Mouse (Mus musculus): ENCODE results near the gene Kcnj13.

DNA sequence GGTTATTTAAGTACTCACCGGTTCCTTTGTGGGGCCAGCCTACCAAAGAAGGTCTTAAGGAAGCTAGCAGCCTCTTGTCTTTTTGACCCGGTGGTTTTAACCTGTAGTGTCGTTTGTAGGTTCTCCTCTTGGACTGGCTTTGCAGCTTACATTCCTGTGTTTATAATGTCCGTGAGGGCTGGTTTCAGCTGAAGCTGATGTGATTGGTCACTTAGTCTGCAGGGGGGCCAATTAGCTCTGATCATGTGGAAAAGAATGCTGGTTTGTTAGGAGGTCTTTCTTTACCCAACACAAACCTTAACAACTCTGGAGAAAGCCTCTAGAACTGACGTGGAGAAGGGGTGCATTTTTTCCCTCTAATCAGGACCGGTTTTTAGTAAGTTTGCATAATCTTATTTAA, at the start of gene Kcnj13:
- no peak for TF ChIP-seq POLR2A (IDR thresholded peaks at IDR 0.05; ENCODE audit: low read depth, low read length)
- no peak for TF ChIP-seq CTCF (IDR thresholded peaks at IDR 0.05; ENCODE audit: extremely low read depth, insufficient read depth, insufficient read length, insufficient replicate concordance)
